9 mouse cellular contexts compared by ENCODE assay signal in genomic region chr12:116580827-116581544, GRCm38 (mm10).
DNase-seq lines count a peak whose midpoint lies in the region; ATAC-seq and TF ChIP-seq lines count a peak whose summit lies in the region.
"Had no signal": no experiment of that assay in that cellular context is flagged by ENCODE, and none has a peak within 500 bp of the region (broad histone marks: within the 10 kb centered on the region; RNA-seq: fewer than 3 reads in every experiment).

No protein-coding gene starts in this region.

- no peak overlapping the region for H3K4me3 ChIP-seq in lung, postnatal 0 days (ENCODE audit: low read depth, low read length)
- H3K4me3 ChIP-seq in hindbrain, embryonic 15.5 days = no peak overlapping the region
- no peak overlapping the region for H3K4me3 ChIP-seq in midbrain, postnatal 0 days (ENCODE audit: low read depth, low read length)

- no peaks in the 10 kb centered on the region for H3K27me3 ChIP-seq in lung, postnatal 0 days (replicated peaks; ENCODE audit: insufficient read depth, low read length)
- H3K27me3 ChIP-seq in hindbrain, embryonic 15.5 days = no peaks in the 10 kb centered on the region
- no peaks in the 10 kb centered on the region for H3K27me3 ChIP-seq in midbrain, postnatal 0 days (ENCODE audit: insufficient read depth, low read length)

- no peak for TF ChIP-seq CTCF in lung, postnatal 0 days (IDR thresholded peaks at IDR 0.05)
- no peak for TF ChIP-seq CTCF in midbrain, postnatal 0 days (IDR thresholded peaks at IDR 0.05)

- no peaks in the 10 kb centered on the region for H3K36me3 ChIP-seq in lung, postnatal 0 days (ENCODE audit: insufficient read depth, low read length)
- no peaks in the 10 kb centered on the region for H3K36me3 ChIP-seq in hindbrain, embryonic 15.5 days
- no peaks in the 10 kb centered on the region for H3K36me3 ChIP-seq in midbrain, postnatal 0 days (ENCODE audit: insufficient read depth, low read length)

- H3K27ac ChIP-seq in lung, postnatal 0 days (ENCODE audit: low read length) = no peak overlapping the region
- peak overlapping the region; percentile 71 for H3K27ac ChIP-seq in hindbrain, embryonic 15.5 days (replicated peaks)
- H3K27ac ChIP-seq in midbrain, postnatal 0 days (ENCODE audit: low read depth, low read length) = peak overlapping the region; percentile 33

- H3K4me1 ChIP-seq in lung, postnatal 0 days (ENCODE audit: insufficient read depth, low read depth, low read length) = no peaks in the 10 kb centered on the region
- peaks cover 31% of the 10 kb centered on the region for H3K4me1 ChIP-seq in hindbrain, embryonic 15.5 days (replicated peaks)
- peaks cover 14% of the 10 kb centered on the region; the same call in 1 of the 2 replicates for H3K4me1 ChIP-seq in midbrain, postnatal 0 days (ENCODE audit: insufficient read depth, low read length)

- no peaks in the 10 kb centered on the region for H3K9me3 ChIP-seq in lung, postnatal 0 days (ENCODE audit: low read length)
- H3K9me3 ChIP-seq in hindbrain, embryonic 15.5 days = no peaks in the 10 kb centered on the region
- H3K9me3 ChIP-seq in midbrain, postnatal 0 days (ENCODE audit: low read length) = no peaks in the 10 kb centered on the region

- no peak overlapping the region for H3K9ac ChIP-seq in lung, postnatal 0 days (replicated peaks; ENCODE audit: low read depth)
- no peak overlapping the region for H3K9ac ChIP-seq in hindbrain, embryonic 15.5 days
- no peak overlapping the region for H3K9ac ChIP-seq in midbrain, postnatal 0 days (replicated peaks; ENCODE audit: low read length, poor library complexity, severe bottlenecking)

- no peak overlapping the region for H3K4me2 ChIP-seq in lung, postnatal 0 days (replicated peaks; ENCODE audit: low read depth, low read length)
- H3K4me2 ChIP-seq in hindbrain, embryonic 15.5 days = no peak overlapping the region
- H3K4me2 ChIP-seq in midbrain, postnatal 0 days (ENCODE audit: low read depth, low read length, poor library complexity, severe bottlenecking) = no peak overlapping the region

- no peak for TF ChIP-seq EP300 in lung, postnatal 0 days (IDR thresholded peaks at IDR 0.05)

- DNase-seq in lung, postnatal 0 days (ENCODE audit: low spot score) = peak; percentile 17
- no peak for DNase-seq in lung, postnatal 10 days
- DNase-seq in midbrain, postnatal 0 days (ENCODE audit: low spot score) = no peak
- DNase-seq in embryo, embryonic 9.5 days (ENCODE audit: extremely low spot score) = no peak
- no peak for DNase-seq in liver
- no peak for DNase-seq in heart, postnatal 14 days
- DNase-seq: gastrocnemius, postnatal 25 days; right cerebral cortex, postnatal 14 days had no signal

- peak; percentile 28 for ATAC-seq in lung, postnatal 0 days
- ATAC-seq in hindbrain, embryonic 15.5 days (ENCODE audit: low FRiP score, low read depth) = no peak
- ATAC-seq in midbrain, postnatal 0 days (ENCODE audit: low FRiP score) = no peak

- WGBS in lung, postnatal 0 days = 55% methylated on average over 8 of the region's 8 CpGs
- WGBS in hindbrain, embryonic 15.5 days = 53% methylated on average over 8 of the region's 8 CpGs
- WGBS in midbrain, postnatal 0 days = 51% methylated on average over 8 of the region's 8 CpGs

- intact Hi-C loops in heart, postnatal 14 days (cut with DNase I) = no loop called here
